Mouse (Mus musculus) G1E (cell line): ENCODE data around the gene Slain1.

Experiments
- CTCF ChIP-seq: IDR thresholded peaks from 2 replicates; pipeline ENCODE4 v1.5.1; 2012; ENCODE audit warnings: low read depth, low read length, inconsistent platforms, mixed read lengths
- GATA2 ChIP-seq: IDR thresholded peaks from 2 replicates; pipeline ENCODE4 v1.6.1; 2012; ENCODE audit warnings: low read depth, low read length, inconsistent platforms, borderline replicate concordance
- POLR2AphosphoS5 ChIP-seq: IDR thresholded peaks from 2 replicates; pipeline ENCODE4 v1.6.1; 2012; ENCODE audit warnings: low read depth, low read length, inconsistent platforms; ENCODE audit not compliant: insufficient replicate concordance
- TAL1 ChIP-seq: conservative IDR thresholded peaks from 2 replicates; pipeline ENCODE4 v1.6.1; 2012; ENCODE audit warnings: low read depth, low read length, inconsistent platforms, mixed read lengths

GRCm38 (mm10) chr14:103702516-103702915 is 52.5 kb downstream of the Slain1 start:
- TF ChIP-seq CTCF (no peak), TAL1 (no peak), GATA2 (no peak), POLR2AphosphoS5 (no peak)
